Mouse (Mus musculus): ENCODE results near the gene B4galnt4. TPM values are rescaled to one million over a fixed set of nuclear protein-coding genes. Genes with fewer than 3 reads are reported as not detected.

B4galnt4 gene
- polyA plus RNA-seq, 1 experiment from 2014 or later = 12.7 TPM

DNA sequence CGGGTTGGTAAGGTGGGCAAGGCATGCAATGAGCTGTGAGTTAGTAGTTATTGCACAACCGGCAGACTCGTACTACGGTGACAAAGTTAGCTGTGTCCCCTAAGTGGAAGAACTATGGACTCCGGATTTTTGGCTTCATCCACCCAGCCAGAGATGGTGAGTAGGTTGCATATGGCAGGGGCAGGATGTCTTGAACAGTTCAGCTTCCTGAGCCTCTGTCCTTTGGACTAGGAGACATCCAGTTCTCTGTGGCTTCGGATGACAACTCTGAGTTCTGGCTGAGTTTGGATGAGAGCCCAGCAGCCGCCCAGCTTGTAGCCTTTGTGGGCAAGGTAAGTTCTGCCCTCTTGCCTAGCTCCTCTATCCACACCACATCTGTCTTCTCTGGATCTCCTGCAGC is 3.7 kb downstream of the B4galnt4 start:
- Histone ChIP-seq H3K4me3 (no peak overlapping the region), H3K27ac (no peak overlapping the region), H3K27me3 (ENCODE audit: insufficient read depth, poor library complexity, severe bottlenecking) (peaks cover 97% of the 10 kb centered on the region), H3K9me3 (no peaks in the 10 kb centered on the region), H3K36me3 (no peaks in the 10 kb centered on the region; the same call in 1 of the 2 replicates), H3K4me1 (peaks cover 16% of the 10 kb centered on the region)
- no peak for DNase-seq (ENCODE audit: low spot score)
- WGBS = 86% methylated on average over 7 of the region's 7 CpGs

DNA sequence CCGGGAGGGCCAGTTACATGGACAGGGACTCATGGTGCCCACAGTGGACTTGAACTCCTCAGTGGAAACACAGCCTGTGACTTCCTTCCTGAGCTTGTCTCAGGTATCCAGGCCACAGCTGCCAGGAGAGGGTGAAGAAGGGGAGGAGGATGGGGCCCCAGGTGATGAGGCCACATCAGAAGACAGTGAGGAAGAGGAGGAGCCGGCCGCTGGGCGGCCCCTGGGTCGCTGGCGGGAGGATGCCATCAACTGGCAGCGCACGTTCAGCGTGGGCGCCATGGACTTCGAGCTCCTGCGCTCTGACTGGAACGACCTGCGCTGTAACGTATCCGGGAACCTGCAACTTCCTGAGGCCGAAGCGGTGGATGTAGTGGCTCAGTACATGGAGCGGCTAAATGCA is 7.4 kb downstream of the B4galnt4 start:
- Histone ChIP-seq H3K4me3 (no peak overlapping the region), H3K9me3 (no peaks in the 10 kb centered on the region), H3K4me1 (peaks cover 17% of the 10 kb centered on the region), H3K36me3 (no peaks in the 10 kb centered on the region; the same call in 1 of the 2 replicates), H3K27ac (no peak overlapping the region), H3K27me3 (ENCODE audit: insufficient read depth, poor library complexity, severe bottlenecking) (peaks cover 92% of the 10 kb centered on the region)
- WGBS = 60% methylated on average over 19 of the region's 19 CpGs
- DNase-seq (ENCODE audit: low spot score) = no peak

DNA sequence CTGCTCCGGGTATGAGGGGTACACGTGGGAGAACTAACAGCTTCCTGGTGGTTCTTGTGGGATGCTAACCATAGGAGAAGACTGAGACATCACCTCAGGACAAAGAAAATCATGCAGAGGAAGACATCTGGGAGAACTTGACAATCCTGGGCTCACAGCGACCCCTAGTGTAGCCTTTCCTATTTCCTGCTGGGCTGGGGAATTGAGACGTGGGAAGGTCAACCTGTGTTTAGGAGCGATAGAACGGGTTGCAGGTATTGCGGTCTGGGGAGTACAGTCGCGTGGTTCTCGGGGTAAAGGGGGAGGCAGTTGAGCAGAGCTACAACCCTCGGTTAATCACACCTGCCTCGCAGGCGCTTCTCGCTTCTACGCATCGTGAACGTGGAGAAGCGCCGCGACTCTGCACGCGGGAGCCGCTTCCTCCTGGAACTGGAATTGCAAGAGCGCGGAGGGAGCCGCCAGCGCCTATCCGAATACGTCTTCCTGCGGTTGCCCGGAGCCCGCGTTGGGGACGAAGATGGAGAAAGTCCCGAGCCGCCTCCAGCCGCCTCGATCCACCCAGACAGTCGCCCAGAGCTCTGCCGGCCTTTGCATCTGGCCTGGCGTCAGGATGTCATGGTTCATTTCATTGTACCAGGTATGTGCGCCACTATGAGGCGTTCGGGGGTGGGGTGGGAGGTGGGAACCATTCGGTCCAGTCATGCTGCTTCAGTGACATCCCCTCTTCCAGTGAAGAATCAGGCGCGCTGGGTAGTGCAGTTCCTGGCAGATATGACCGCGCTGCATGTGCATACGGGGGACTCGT is 9.4 kb downstream of the B4galnt4 start:
- H3K4me1 ChIP-seq = peaks cover 17% of the 10 kb centered on the region
- no peaks in the 10 kb centered on the region; the same call in 1 of the 2 replicates for H3K36me3 ChIP-seq
- DNase-seq (ENCODE audit: low spot score) = no peak
- H3K27me3 ChIP-seq (ENCODE audit: insufficient read depth, poor library complexity, severe bottlenecking) = peaks cover 87% of the 10 kb centered on the region
- H3K4me3 ChIP-seq = peak overlapping the region; percentile 54
- no peak overlapping the region for H3K27ac ChIP-seq
- 2% methylated on average over 51 of the region's 51 CpGs for WGBS
- H3K9me3 ChIP-seq = no peaks in the 10 kb centered on the region

DNA sequence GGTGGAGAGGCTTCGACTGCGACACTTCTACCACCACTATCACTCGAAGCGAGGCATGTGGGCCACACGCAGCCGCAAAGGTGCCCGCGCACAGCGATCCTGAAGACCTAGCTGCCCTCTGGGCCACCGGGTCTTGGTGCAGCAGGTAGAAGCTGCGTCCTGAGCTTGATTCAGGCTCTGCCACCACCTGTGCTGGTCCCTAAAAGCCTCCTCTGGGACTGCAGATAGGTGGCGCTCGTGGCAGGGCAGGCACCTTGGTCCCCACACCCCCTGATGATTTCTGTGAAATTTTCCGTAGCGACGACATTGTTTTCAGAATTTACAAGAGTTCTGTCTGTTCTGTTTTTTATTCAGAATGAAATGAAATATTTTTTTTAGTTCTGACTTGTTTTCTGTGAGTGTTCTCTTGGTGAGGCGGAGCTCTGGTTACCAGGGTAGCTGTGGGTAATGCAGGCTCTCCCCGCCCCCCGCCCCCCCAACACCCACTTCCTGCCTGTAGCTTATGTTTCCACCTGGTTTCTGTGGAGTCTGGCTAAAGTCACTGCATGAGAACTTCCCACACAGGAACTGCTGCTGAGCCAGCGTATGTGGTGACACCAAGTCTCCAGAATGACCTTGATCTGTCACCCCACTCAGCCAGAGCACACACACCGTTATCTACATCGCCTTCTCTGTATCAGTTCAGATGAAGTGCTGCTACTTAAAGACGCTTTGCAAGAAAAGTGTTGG is 11.3 kb downstream of the B4galnt4 start:
- peak overlapping the region; percentile 19; the same call in 1 of the 2 replicates for H3K4me3 ChIP-seq
- no peaks in the 10 kb centered on the region; the same call in 1 of the 2 replicates for H3K36me3 ChIP-seq
- H3K27ac ChIP-seq = no peak overlapping the region
- peaks cover 17% of the 10 kb centered on the region for H3K4me1 ChIP-seq
- no peaks in the 10 kb centered on the region for H3K9me3 ChIP-seq
- DNase-seq (ENCODE audit: low spot score) = no peak
- WGBS = 21% methylated on average over 23 of the region's 23 CpGs
- peaks cover 87% of the 10 kb centered on the region for H3K27me3 ChIP-seq (ENCODE audit: insufficient read depth, poor library complexity, severe bottlenecking)

DNA sequence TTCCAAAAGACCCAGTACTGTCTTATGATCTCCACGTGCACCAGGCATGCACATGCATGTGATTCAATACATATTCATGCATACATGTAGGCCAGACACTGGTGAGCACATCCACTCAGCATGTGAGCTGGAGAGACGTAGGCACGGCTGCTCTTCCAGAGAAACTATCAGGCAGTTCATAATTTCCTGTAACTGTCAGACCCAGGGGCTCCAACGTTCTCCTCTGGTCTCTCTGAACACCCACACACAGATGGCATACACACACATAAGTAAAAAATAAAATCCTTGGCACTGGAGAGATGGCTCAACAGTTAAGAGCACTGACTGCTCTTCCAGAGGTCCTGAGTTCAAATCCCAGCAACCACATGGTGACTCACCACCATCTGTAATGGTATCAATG is 12.9 kb downstream of the B4galnt4 start:
- H3K9me3 ChIP-seq = no peaks in the 10 kb centered on the region
- no peak overlapping the region for H3K27ac ChIP-seq
- no peaks in the 10 kb centered on the region for H3K36me3 ChIP-seq
- 81% methylated on average over 4 of the region's 4 CpGs for WGBS
- H3K4me1 ChIP-seq = peaks cover 17% of the 10 kb centered on the region
- peaks cover 87% of the 10 kb centered on the region for H3K27me3 ChIP-seq (ENCODE audit: insufficient read depth, poor library complexity, severe bottlenecking)
- DNase-seq (ENCODE audit: low spot score) = no peak
- no peak overlapping the region for H3K4me3 ChIP-seq

DNA sequence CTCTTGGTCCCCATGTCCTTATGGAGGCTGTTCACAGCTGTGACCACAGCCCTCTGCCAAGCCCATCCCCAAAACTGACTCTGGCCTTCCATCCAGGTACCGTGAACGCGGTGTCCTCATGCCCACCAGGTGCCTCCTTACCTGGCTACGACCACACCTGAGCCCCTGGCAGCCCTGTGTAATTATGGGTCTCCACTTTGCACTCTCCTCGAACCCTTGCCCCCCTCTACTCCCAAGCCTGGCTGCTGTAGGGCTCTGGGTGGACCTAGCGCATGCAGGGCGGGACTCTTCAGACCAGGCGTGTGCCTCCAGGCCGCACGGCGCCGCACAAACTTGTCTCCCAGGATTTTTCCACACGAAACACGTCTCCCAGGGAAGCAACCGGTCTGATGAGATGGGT is 16.9 kb downstream of the B4galnt4 start, which contains the start of gene Pkp3:
Gene Pkp3, plus strand, starts transcription at position 378 of the 400 bp plus-strand sequence.
- Histone ChIP-seq H3K4me3 (no peak within 1 kb of the TSS), H3K9me3 (no peaks in the 10 kb centered on the region), H3K27me3 (ENCODE audit: insufficient read depth, poor library complexity, severe bottlenecking) (peaks cover 91% of the 10 kb centered on the region), H3K27ac (0 out of 2 replicates have a peak within 1 kb of the TSS, but pooled peaks have one; percentile 11), H3K4me1 (peaks cover 4% of the 10 kb centered on the region; the same call in 1 of the 2 replicates), H3K36me3 (no peaks in the 10 kb centered on the region)
- WGBS = 86% methylated on average over 15 of the region's 15 CpGs
- no peak for DNase-seq (ENCODE audit: low spot score)

DNA sequence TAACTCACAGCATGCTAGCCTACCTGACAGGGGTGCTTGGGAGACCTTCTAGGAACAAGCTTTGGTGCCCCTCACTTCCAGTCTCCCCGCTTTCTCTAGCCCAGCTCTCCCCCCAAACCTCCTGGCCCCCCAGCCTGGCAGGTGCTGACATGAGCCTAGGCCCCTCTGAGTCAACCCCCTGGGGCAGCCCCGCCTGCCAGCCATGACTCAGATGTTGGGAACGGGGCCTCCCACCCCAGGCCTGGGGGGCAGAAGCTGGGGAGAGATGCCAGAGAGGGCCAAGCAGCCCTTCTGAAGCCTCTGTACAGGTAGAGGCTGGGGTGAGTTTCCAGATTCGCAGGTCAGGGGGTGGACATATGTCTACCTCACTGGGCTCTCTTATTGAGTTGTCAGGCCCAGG is 18.0 kb downstream of the B4galnt4 start:
- no peak for DNase-seq (ENCODE audit: low spot score)
- WGBS = 73% methylated on average over 4 of the region's 4 CpGs
- H3K4me1 ChIP-seq = peaks cover 5% of the 10 kb centered on the region; the same call in 1 of the 2 replicates
- peaks cover 89% of the 10 kb centered on the region for H3K27me3 ChIP-seq (ENCODE audit: insufficient read depth, poor library complexity, severe bottlenecking)
- H3K4me3 ChIP-seq = no peak overlapping the region
- H3K9me3 ChIP-seq = no peaks in the 10 kb centered on the region
- no peaks in the 10 kb centered on the region for H3K36me3 ChIP-seq
- H3K27ac ChIP-seq = 0 out of 2 replicates have a peak overlapping the region, but pooled peaks have one; percentile 11

DNA sequence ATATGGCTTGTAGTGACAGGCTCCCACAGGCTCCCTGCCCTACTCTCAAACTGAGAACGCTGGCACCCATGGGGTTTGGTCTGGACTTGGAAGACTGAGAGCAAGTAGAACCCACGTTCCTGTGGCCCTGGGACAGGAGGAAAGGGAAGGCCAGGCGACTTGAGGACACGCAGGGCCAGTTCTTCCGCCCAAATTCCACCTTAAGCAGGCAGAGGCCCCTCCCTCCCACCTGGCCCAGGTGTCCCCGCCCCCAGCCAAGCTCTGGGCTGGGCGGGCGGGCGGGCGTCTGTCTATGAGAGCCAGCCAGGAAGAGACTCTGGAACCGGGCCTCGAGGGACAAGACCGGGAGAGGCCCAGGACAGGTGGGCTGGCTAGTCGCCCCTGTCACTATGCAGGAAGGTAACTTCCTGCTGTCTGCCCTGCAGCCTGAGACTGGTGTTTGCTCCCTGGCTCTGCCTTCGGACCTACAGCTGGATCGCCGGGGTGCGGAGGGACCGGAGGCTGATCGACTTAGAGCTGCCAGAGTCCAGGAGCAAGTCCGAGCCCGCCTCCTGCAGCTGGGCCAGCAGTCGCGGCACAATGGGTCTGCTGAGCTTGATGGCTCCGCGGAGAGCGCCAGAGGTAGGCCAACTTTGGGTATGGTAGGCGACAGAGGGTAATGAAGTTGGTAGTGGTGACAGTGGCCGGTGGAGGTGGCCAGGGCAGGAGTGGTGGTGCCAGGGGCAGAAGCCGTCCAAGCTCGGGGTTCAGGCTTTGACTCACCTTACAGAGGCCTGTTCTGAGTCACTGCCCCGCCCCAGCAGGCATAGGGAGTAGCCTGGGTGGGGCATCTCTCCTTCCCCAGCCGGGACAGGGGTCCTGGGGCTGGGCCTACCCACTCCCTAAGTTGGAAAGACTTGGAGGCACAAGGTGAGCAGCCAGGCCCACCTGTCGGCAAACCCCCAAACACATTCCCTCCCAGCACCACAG is 18.9 kb downstream of the B4galnt4 start:
- peaks cover 5% of the 10 kb centered on the region; the same call in 1 of the 2 replicates for H3K4me1 ChIP-seq
- peaks cover 87% of the 10 kb centered on the region for H3K27me3 ChIP-seq (ENCODE audit: insufficient read depth, poor library complexity, severe bottlenecking)
- no peak for DNase-seq (ENCODE audit: low spot score)
- WGBS = 22% methylated on average over 34 of the region's 34 CpGs
- H3K36me3 ChIP-seq = no peaks in the 10 kb centered on the region
- H3K4me3 ChIP-seq = peak overlapping the region; percentile 36
- peak overlapping the region; percentile 57; the same call in 1 of the 2 replicates for H3K27ac ChIP-seq
- no peaks in the 10 kb centered on the region for H3K9me3 ChIP-seq

DNA sequence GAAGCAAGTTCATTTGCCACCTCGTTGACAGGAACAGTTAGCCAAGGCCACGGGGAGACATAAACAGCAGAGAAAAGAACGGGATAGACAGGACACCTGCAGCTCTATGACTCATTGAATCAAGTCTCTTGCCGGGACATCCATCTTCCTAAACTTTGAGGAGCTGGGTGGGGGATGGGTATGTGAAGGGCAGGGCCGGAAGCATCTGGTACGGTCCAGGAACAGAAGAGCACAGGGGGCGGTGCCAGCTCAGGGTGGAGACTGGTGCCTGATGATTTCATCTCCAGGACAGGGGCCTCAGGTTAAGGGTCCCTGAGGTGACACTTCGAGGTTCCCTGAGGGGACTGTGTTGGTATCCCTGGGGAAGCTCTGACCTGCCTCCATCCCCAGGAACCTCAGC is 27.0 kb downstream of the B4galnt4 start:
- 0 out of 2 replicates have a peak overlapping the region, but pooled peaks have one; percentile 44 for H3K4me3 ChIP-seq
- H3K36me3 ChIP-seq = no peaks in the 10 kb centered on the region
- H3K27me3 ChIP-seq (ENCODE audit: insufficient read depth, poor library complexity, severe bottlenecking) = peaks cover 70% of the 10 kb centered on the region
- 25% methylated on average over 8 of the region's 8 CpGs for WGBS
- H3K4me1 ChIP-seq = peaks cover 26% of the 10 kb centered on the region
- no peak for DNase-seq (ENCODE audit: low spot score)
- no peaks in the 10 kb centered on the region for H3K9me3 ChIP-seq
- H3K27ac ChIP-seq = no peak overlapping the region

DNA sequence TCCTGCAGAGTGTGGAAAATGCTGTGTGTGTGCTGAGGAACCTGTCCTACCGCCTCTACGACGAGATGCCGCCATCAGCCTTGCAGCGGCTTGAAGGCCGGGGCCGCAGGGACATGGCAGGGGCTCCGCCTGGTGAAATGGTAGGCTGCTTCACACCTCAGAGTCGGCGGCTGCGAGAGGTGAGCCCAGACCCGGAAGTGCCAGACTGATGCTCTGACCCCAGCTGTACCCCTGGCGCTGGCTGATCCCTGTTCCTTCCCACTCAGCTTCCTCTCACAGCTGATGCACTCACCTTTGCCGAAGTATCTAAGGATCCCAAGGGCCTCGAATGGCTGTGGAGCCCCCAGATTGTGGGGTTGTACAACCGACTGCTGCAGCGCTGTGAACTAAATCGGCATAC is 27.6 kb downstream of the B4galnt4 start:
- Histone ChIP-seq H3K4me1 (peaks cover 26% of the 10 kb centered on the region), H3K27me3 (ENCODE audit: insufficient read depth, poor library complexity, severe bottlenecking) (peaks cover 72% of the 10 kb centered on the region), H3K9me3 (no peaks in the 10 kb centered on the region), H3K36me3 (no peaks in the 10 kb centered on the region), H3K4me3 (peak overlapping the region; percentile 44), H3K27ac (no peak overlapping the region)
- DNase-seq (ENCODE audit: low spot score) = no peak
- 10% methylated on average over 18 of the region's 18 CpGs for WGBS

DNA sequence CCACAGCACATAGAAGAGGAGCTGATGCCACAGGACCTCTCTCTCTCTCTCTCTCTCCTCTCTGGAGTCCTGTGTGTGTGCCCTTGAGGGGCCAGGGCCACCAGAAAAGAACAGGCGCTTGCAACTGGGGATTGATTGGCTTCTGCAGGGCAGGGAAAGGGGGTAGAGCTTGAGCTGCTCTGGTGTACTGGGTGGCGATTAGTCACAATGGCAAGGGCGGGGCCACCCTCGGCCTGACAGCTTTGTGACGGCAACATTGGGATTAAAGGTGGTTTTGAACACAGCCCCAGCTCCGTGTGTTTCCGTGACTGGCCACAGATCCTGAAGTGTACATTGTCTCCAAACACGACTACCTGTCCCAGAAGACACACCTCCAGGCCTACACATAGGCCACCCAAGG is 29.3 kb downstream of the B4galnt4 start:
- H3K4me3 ChIP-seq = no peak overlapping the region
- no peaks in the 10 kb centered on the region for H3K36me3 ChIP-seq
- no peaks in the 10 kb centered on the region for H3K9me3 ChIP-seq
- H3K4me1 ChIP-seq = peaks cover 33% of the 10 kb centered on the region
- no peak overlapping the region for H3K27ac ChIP-seq
- peaks cover 84% of the 10 kb centered on the region for H3K27me3 ChIP-seq (ENCODE audit: insufficient read depth, poor library complexity, severe bottlenecking)
- DNase-seq (ENCODE audit: low spot score) = no peak
- 64% methylated on average over 8 of the region's 8 CpGs for WGBS

DNA sequence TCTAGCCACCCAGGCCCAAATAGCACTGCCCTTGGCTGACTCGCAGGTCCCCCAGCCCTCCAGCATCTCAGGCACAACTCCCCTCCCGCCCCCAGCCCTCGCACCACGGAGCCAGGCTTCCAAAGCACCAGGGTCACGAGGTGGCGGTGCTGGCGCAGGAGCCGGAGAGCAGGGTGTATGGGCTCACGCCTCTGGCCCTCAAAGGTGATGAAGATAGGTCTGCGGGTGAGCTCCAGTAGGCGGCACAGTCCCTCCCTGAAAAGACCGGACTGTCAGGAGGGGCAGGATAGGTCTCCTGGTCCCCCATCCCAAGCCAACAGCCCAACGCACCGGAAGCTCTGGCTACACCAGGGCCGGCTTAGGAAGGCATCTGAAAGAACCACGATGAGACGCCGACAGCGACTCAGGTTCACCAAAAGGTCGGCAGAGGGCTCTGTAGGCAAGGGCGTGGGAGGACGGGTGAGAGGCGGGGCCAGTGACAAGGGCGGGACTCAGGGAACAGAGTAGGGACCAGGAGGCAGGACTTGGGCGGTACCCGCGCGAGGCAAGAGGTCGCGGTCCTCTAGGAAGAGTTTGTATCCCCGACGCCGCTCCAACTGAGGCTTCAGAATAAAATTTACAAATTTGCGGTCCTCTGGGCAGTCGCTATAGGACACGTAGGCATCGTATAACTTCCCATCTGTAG is 31.3 kb downstream of the B4galnt4 start:
- 7% methylated on average over 37 of the region's 37 CpGs for WGBS
- Histone ChIP-seq H3K27me3 (ENCODE audit: insufficient read depth, poor library complexity, severe bottlenecking) (peaks cover 93% of the 10 kb centered on the region), H3K4me3 (peak overlapping the region; percentile 43), H3K4me1 (peaks cover 46% of the 10 kb centered on the region), H3K27ac (0 out of 2 replicates have a peak overlapping the region, but pooled peaks have one; percentile 3), H3K36me3 (no peaks in the 10 kb centered on the region), H3K9me3 (no peaks in the 10 kb centered on the region)
- DNase-seq (ENCODE audit: low spot score) = peak; percentile 96

Measured in heart, embryonic 10.5 days (tissue).